Mouse (Mus musculus) lung, postnatal 14 days (tissue): ENCODE measurements at regions not wholly inside any gene's neighbourhood (a gene's known extent, or its start where the extent isn't known, plus 50 kb on each side); places are given as distances from the start of the nearest gene placed in this dataset.
A peak's percentile ranks its signal among the peaks of the same experiment; 100 is the strongest.

Experiments
- DNase-seq: peaks from one replicate; pipeline ENCODE4 v3.0.0; 2021

GRCm38 (mm10) chr9:120677216-120677615, 106.0 kb downstream of the Rpl14 start:
- DNase-seq: no peak

- no peak for DNase-seq
Observed at GRCm38 (mm10) chr9:120679822-120680426, 108.7 kb downstream of the Rpl14 start.

- DNase-seq: no peak
Observed at GRCm38 (mm10) chr9:120681404-120681803, 110.2 kb downstream of the Rpl14 start.

GRCm38 (mm10) chr9:120685961-120686360, 114.7 kb downstream of the Rpl14 start:
- no peak for DNase-seq

- no peak for DNase-seq
Observed at GRCm38 (mm10) chr9:120689025-120689424, 117.8 kb downstream of the Rpl14 start.

- no peak for DNase-seq
Observed at GRCm38 (mm10) chr9:120690510-120690909, 119.3 kb downstream of the Rpl14 start.

- DNase-seq: peak; percentile 86
Observed at GRCm38 (mm10) chr9:120690961-120691941, 120.0 kb downstream of the Rpl14 start.

GRCm38 (mm10) chr9:120691971-120692401, 120.7 kb downstream of the Rpl14 start:
- no peak for DNase-seq

- no peak for DNase-seq
Observed at GRCm38 (mm10) chr9:120694457-120694856, 123.2 kb downstream of the Rpl14 start.

GRCm38 (mm10) chr9:120695966-120696365, 124.7 kb downstream of the Rpl14 start:
- no peak for DNase-seq

- DNase-seq: no peak
Observed at GRCm38 (mm10) chr9:120697749-120698148, 126.5 kb downstream of the Rpl14 start.

- peak; percentile 60 for DNase-seq
Observed at GRCm38 (mm10) chr9:120699781-120700180, 128.5 kb downstream of the Rpl14 start.

- DNase-seq: no peak
Observed at GRCm38 (mm10) chr9:120702836-120703235, 131.6 kb downstream of the Rpl14 start.

GRCm38 (mm10) chr9:120703291-120703930, 132.2 kb downstream of the Rpl14 start:
- no peak for DNase-seq

- DNase-seq: no peak
Observed at GRCm38 (mm10) chr9:120706562-120707198, 135.4 kb downstream of the Rpl14 start.

- no peak for DNase-seq
Observed at GRCm38 (mm10) chr9:120708507-120708906, 137.3 kb downstream of the Rpl14 start.

GRCm38 (mm10) chr9:120709146-120709655, 138.0 kb downstream of the Rpl14 start:
- no peak for DNase-seq

- DNase-seq: no peak
Observed at GRCm38 (mm10) chr9:120712987-120713386, 141.7 kb downstream of the Rpl14 start.

- no peak for DNase-seq
Observed at GRCm38 (mm10) chr9:120715665-120716121, 144.4 kb downstream of the Rpl14 start.

GRCm38 (mm10) chr9:120718812-120719211, 147.6 kb downstream of the Rpl14 start:
- DNase-seq: no peak

- no peak for DNase-seq
Observed at GRCm38 (mm10) chr9:120721451-120722123, 150.3 kb downstream of the Rpl14 start.

- no peak for DNase-seq
Observed at GRCm38 (mm10) chr9:120723026-120723425, 151.8 kb downstream of the Rpl14 start.
